Mouse (Mus musculus) intestine, embryonic 16.5 days (tissue): ENCODE measurements around the gene Cgrrf1. TPM values are rescaled to one million over a fixed set of nuclear protein-coding genes. Genes with fewer than 3 reads are reported as not detected.
"Not testable (repeated sequence)": the region's sequence is repeated elsewhere in the genome, so short reads cannot be mapped to it uniquely, and the experiment has no call there.

Experiments used
- ATAC-seq: fragments of 200-750 bp; cut with Nextera tagmentation; 2 replicates; pipeline ENCODE4 v1.8.0; 2017; ENCODE audit warnings: moderate TSS enrichment, moderate library complexity
- H3K27ac ChIP-seq: fragments of 300-500 bp; sonication (generic); 2 replicates; pipeline ENCODE4 v1.5.1; 2014; ENCODE audit warnings: mild to moderate bottlenecking, low read length
- H3K27me3 ChIP-seq: fragments of 300-500 bp; sonication (generic); replicated peaks from 2 replicates; pipeline ENCODE4 v1.6.1; 2014; ENCODE audit warnings: low read length, control low read depth, mixed read lengths; ENCODE audit not compliant: control insufficient read depth, insufficient read depth
- H3K36me3 ChIP-seq: fragments of 300-500 bp; sonication (generic); 2 replicates; pipeline ENCODE4 v1.6.1; 2014; ENCODE audit warnings: low read length, control low read depth; ENCODE audit not compliant: control insufficient read depth, insufficient read depth
- H3K4me1 ChIP-seq: fragments of 300-500 bp; sonication (generic); 2 replicates; pipeline ENCODE4 v1.6.1; 2014; ENCODE audit warnings: low read length, control low read depth, mixed read lengths; ENCODE audit not compliant: control insufficient read depth, insufficient read depth
- H3K4me2 ChIP-seq: fragments of 300-500 bp; sonication (generic); 2 replicates; pipeline ENCODE4 v1.6.1; 2014; ENCODE audit warnings: low read depth, low read length, control low read depth
- H3K4me3 ChIP-seq: fragments of 300-500 bp; sonication (generic); 2 replicates; pipeline ENCODE4 v1.5.1; 2014; ENCODE audit warnings: mild to moderate bottlenecking, low read length
- H3K9ac ChIP-seq: fragments of 300-500 bp; sonication (generic); 2 replicates; pipeline ENCODE4 v1.6.1; 2014; ENCODE audit warnings: low read depth, low read length
- H3K9me3 ChIP-seq: fragments of 300-500 bp; sonication (generic); 2 replicates; pipeline ENCODE4 v1.6.1; 2016; ENCODE audit warnings: low read length, control low read depth; ENCODE audit not compliant: control insufficient read depth
- WGBS: fragments of 180-500 bp; shearing (Covaris S2); extraction: QIAGEN DNeasy Blood & Tissue Kit; methylation state at CpG from one replicate; pipeline ENCODE4 v1.1.7; 2014; 5-methylcytosine and 5-hydroxymethylcytosine counted together
- polyA plus RNA-seq: library from polyadenylated mRNA; unstranded; fragments of >200 nt; fragmentation: Nextera tagmentation; extraction: Ambion mirVana; gene quantifications from 2 replicates; pipeline ENCODE4 v1.2.1, GENCODE M21; 2015

Gene Cgrrf1
- polyA plus RNA-seq, 1 experiment from 2014 or later: 24.0 TPM

GRCm38 (mm10) chr14:46819961-46820360 lies 12.0 kb upstream of the Cgrrf1 start:
- H3K4me3 ChIP-seq, H3K9me3 ChIP-seq, H3K4me2 ChIP-seq, ATAC-seq, H3K9ac ChIP-seq, H3K27ac ChIP-seq, H3K27me3 ChIP-seq, H3K36me3 ChIP-seq: not testable (repeated sequence)
- 89% methylated on average over 5 of the region's 6 CpGs for WGBS
- H3K4me1 ChIP-seq: peaks cover 13% of the 10 kb centered on the region

GRCm38 (mm10) chr14:46821271-46821872 lies 10.6 kb upstream of the Cgrrf1 start:
- peak overlapping the region; percentile 94 for H3K9ac ChIP-seq
- 0% methylated on average over 11 of the region's 11 CpGs for WGBS
- ATAC-seq: peak; percentile 55
- H3K9me3 ChIP-seq: no peaks in the 10 kb centered on the region
- peak overlapping the region; percentile 84 for H3K4me2 ChIP-seq
- H3K27ac ChIP-seq: peak overlapping the region; percentile 93
- H3K4me3 ChIP-seq: peak overlapping the region; percentile 85
- peaks cover 2% of the 10 kb centered on the region; the same call in 1 of the 2 replicates for H3K36me3 ChIP-seq
- no peaks in the 10 kb centered on the region for H3K27me3 ChIP-seq
- peaks cover 13% of the 10 kb centered on the region for H3K4me1 ChIP-seq

DNA sequence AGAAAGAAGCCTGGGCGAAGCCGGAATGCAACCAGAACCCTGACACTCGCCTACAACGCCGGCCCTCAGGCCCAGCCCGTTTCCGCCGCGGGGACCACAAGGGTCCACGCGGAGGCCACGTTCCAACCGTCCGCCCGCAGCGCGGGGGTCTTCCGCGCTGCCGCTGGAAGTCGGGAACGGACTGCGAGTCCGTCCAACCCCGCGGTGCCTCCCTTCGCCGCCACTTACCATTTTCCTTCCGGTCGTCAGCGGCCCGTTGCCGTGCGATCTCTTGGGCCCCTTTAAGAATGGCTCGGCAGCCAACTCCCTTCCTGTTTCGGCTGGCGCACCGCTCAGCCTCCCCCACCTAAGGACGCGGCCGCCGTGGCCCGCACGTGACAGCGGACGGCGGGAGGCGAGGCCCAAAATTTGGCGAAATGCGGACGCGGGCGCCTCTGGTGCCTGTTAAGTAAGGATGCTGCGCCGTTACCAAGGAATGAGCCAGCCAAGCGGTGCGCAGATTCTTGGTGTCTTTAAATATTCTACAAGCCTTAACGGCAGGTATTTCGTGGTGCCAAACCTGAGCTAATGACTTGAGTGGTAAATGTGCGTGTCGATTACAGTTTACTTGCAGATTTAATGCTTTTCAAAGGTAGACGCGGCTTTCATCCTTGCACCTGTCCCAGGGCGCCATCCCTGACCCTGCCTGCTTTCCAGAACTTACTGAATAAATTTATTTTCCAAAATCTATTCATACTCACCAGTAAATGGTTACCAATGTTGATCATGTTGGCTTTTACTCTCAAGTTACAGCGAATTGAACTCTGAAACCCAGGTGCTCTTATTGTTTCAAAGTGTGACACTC lies 9.8 kb upstream of the Cgrrf1 start, which contains the start of gene Gmfb:
TSS of gene Gmfb (minus strand) at position 370 of the 844 bp plus-strand sequence.
- H3K36me3 ChIP-seq: peaks cover under 1% of the 10 kb centered on the region; the same call in 1 of the 2 replicates
- H3K4me2 ChIP-seq: peak within 1 kb of the TSS; percentile 84
- H3K4me1 ChIP-seq: peaks cover 13% of the 10 kb centered on the region
- H3K9me3 ChIP-seq: no peaks in the 10 kb centered on the region
- H3K4me3 ChIP-seq: peak within 1 kb of the TSS; percentile 85
- H3K9ac ChIP-seq: peak within 1 kb of the TSS; percentile 94
- peak within 1 kb of the TSS; percentile 93 for H3K27ac ChIP-seq
- peak; percentile 96 for ATAC-seq
- WGBS: under 1% methylated on average over 65 of the region's 65 CpGs
- no peaks in the 10 kb centered on the region for H3K27me3 ChIP-seq

- Histone ChIP-seq H3K4me3 (no peak overlapping the region), H3K27me3 (no peaks in the 10 kb centered on the region), H3K36me3 (no peaks in the 10 kb centered on the region), H3K27ac (no peak overlapping the region), H3K4me1 (peaks cover 13% of the 10 kb centered on the region), H3K9ac (no peak overlapping the region), H3K9me3 (no peaks in the 10 kb centered on the region), H3K4me2 (no peak overlapping the region)
- WGBS: 60% methylated on average over 2 of the region's 2 CpGs
- ATAC-seq: no peak
Observed at GRCm38 (mm10) chr14:46823996-46824395, 7.9 kb upstream of the Cgrrf1 start.

GRCm38 (mm10) chr14:46827430-46827829 lies 4.5 kb upstream of the Cgrrf1 start:
- Histone ChIP-seq H3K9me3 (no peaks in the 10 kb centered on the region), H3K27me3 (0 out of 2 replicates have a peak, but pooled peaks cover 3% of the 10 kb centered on the region), H3K4me1 (peaks cover 3% of the 10 kb centered on the region; the same call in 1 of the 2 replicates), H3K4me3 (no peak overlapping the region), H3K9ac (no peak overlapping the region), H3K27ac (no peak overlapping the region), H3K36me3 (no peaks in the 10 kb centered on the region), H3K4me2 (no peak overlapping the region)
- ATAC-seq: no peak
- WGBS: 54% methylated on average over 1 of the region's 1 CpGs

DNA sequence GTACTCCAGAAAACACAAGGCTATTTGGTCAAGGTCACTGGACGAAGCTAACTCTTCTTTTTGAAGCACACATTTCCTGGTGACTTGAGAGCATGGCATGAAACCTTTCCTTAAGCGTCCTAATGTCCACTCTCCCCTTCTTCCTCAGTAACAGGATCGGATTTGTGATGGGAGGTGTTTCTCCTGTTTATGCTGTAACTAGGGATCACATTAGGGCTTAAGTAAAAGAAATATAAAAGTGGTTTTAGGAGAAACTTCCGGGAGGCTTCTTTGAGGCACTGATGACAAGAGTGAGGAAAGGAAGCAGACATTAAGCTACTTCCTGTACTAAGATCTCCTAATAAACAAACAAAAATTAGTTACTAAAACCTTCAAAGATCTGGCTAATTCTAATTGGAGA lies 630 bp upstream of the Cgrrf1 start:
- Histone ChIP-seq H3K4me3 (peak overlapping the region; percentile 83), H3K9me3 (no peaks in the 10 kb centered on the region), H3K9ac (peak overlapping the region; percentile 87), H3K36me3 (no peaks in the 10 kb centered on the region), H3K27ac (peak overlapping the region; percentile 79), H3K27me3 (0 out of 2 replicates have a peak, but pooled peaks cover 3% of the 10 kb centered on the region), H3K4me1 (peaks cover 6% of the 10 kb centered on the region), H3K4me2 (peak overlapping the region; percentile 87)
- ATAC-seq: peak; percentile 28
- WGBS: 2% methylated on average over 4 of the region's 4 CpGs

DNA sequence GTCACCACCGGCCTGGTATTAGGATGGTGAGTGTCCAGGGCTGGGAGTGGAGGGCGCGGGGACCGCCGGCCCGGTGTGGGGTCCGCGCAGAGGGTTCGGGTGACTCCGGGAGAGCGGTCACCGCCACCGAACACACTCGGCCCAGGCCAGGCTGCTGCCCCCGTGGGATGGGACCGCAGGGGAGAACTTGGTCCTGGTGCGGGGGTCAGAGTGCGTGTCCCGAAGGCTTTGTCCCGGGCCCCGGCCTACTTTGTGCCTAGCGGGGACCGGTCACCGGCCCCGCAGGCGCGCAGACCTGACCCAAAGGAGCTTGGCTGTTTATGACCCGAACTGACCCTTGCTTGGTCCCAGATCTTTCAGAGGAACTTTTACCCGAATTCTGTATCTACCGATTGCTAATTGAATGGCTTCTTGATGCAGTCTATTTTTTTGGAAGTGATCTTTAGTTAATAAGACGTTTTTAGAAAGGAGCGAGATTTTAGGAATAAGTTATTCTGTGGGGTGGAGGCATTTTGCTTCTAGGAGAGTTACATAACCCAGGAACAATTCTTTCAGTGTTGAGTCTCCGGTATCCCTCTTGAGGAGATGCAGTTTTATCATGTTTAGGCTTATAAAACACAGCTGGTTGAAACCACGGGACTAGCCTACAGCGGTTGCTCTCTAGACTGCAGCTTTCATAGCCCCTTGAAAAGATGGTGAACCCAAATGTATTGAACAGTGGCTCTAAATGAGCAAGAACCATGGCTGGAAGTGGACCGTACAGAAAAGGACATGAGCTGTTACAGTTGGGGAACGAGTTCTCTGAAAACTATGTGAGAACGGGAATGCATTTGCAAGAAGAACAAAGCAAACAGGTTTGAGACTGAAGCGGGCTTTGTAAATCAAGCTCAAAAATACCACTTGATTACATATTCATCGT lies 688 bp downstream of the Cgrrf1 start:
- H3K4me1 ChIP-seq: peaks cover 6% of the 10 kb centered on the region
- H3K4me3 ChIP-seq: peak overlapping the region; percentile 83
- no peaks in the 10 kb centered on the region for H3K9me3 ChIP-seq
- peak overlapping the region; percentile 87 for H3K9ac ChIP-seq
- 8% methylated on average over 39 of the region's 40 CpGs for WGBS
- H3K4me2 ChIP-seq: peak overlapping the region; percentile 87
- no peaks in the 10 kb centered on the region for H3K36me3 ChIP-seq
- 0 out of 2 replicates have a peak, but pooled peaks cover 3% of the 10 kb centered on the region for H3K27me3 ChIP-seq
- peak overlapping the region; percentile 45; the same call in 1 of the 2 replicates for H3K27ac ChIP-seq
- ATAC-seq: no peak; the same call in 1 of the 2 replicates

- no peaks in the 10 kb centered on the region for H3K4me1 ChIP-seq
- no peaks in the 10 kb centered on the region for H3K9me3 ChIP-seq
- no peak overlapping the region for H3K4me2 ChIP-seq
- H3K27me3 ChIP-seq: no peaks in the 10 kb centered on the region
- H3K36me3 ChIP-seq: peaks cover 7% of the 10 kb centered on the region
- no peak overlapping the region for H3K4me3 ChIP-seq
- WGBS: 47% methylated on average over 4 of the region's 4 CpGs
- no peak overlapping the region for H3K27ac ChIP-seq
- no peak overlapping the region for H3K9ac ChIP-seq
- no peak for ATAC-seq
Observed at GRCm38 (mm10) chr14:46839326-46839725, 7.4 kb downstream of the Cgrrf1 start.
